Mouse (Mus musculus) forebrain, embryonic 14.5 days (tissue): ENCODE measurements around the gene Klf12. TPM values are rescaled to one million over a fixed set of nuclear protein-coding genes. Genes with fewer than 3 reads are reported as not detected.

Source experiments
- ATAC-seq: fragments of 200-750 bp; cut with Nextera tagmentation; 2 replicates; pipeline ENCODE4 v1.8.0; 2017; ENCODE audit warnings: mild to moderate bottlenecking, moderate library complexity
- DNase-seq: peaks from one replicate; pipeline ENCODE4 v3.0.0-alpha.2; 2015; ENCODE audit warnings: low spot score
- H3K27ac ChIP-seq: fragments of 300-500 bp; sonication (generic); 2 replicates; pipeline ENCODE4 v1.5.1; 2014; ENCODE audit warnings: low read depth, mild to moderate bottlenecking, control low read depth, low read length, moderate library complexity
- H3K27me3 ChIP-seq: fragments of 300-500 bp; sonication (generic); replicated peaks from 2 replicates; pipeline ENCODE4 v1.6.1; 2014; ENCODE audit warnings: low read length, control low read depth, mixed read lengths; ENCODE audit not compliant: control insufficient read depth, insufficient read depth
- H3K36me3 ChIP-seq: fragments of 300-500 bp; sonication (generic); 2 replicates; pipeline ENCODE4 v1.6.1; 2014; ENCODE audit warnings: low read length, control low read depth; ENCODE audit not compliant: control insufficient read depth, insufficient read depth
- H3K4me1 ChIP-seq: fragments of 300-500 bp; sonication (generic); 2 replicates; pipeline ENCODE4 v1.6.1; 2014; ENCODE audit warnings: antibody characterized with exemption, low read length, control low read depth; ENCODE audit not compliant: control insufficient read depth, insufficient read depth
- H3K4me2 ChIP-seq: fragments of 300-500 bp; sonication (generic); 2 replicates; pipeline ENCODE4 v1.6.1; 2014; ENCODE audit warnings: mild to moderate bottlenecking, control low read depth, low read length
- H3K4me3 ChIP-seq: fragments of 300-500 bp; sonication (generic); 2 replicates; pipeline ENCODE4 v1.5.1; 2014; ENCODE audit warnings: low read depth, low read length, control low read depth
- H3K9ac ChIP-seq: fragments of 300-500 bp; sonication (generic); 2 replicates; pipeline ENCODE4 v1.6.1; 2014; ENCODE audit warnings: mild to moderate bottlenecking, low read length, control low read depth, moderate library complexity
- H3K9me3 ChIP-seq: fragments of 300-500 bp; sonication (generic); replicated peaks from 2 replicates; pipeline ENCODE4 v1.6.1; 2016; ENCODE audit warnings: low read length, control low read depth, mixed read lengths; ENCODE audit not compliant: control insufficient read depth
- WGBS: fragments of 180-500 bp; shearing (Covaris S2); extraction: QIAGEN DNeasy Blood & Tissue Kit; methylation state at CpG from one replicate; pipeline ENCODE4 v1.1.7; 2014; 5-methylcytosine and 5-hydroxymethylcytosine counted together
- polyA plus RNA-seq: library from polyadenylated mRNA; unstranded; fragments of >200 nt; fragmentation: Nextera tagmentation; extraction: Ambion mirVana; gene quantifications from 2 replicates; pipeline ENCODE4 v1.2.1, GENCODE M21; 2014

Gene Klf12
- 16.3 and 25.0 TPM in 2 replicates for polyA plus RNA-seq

GRCm38 (mm10) chr14:100284119-100284860, at the start of gene Klf12:
Klf12 (minus strand) TSS chr14:100284679.
- DNase-seq, result peak; percentile 95
- WGBS, result 1% methylated on average over 36 of the region's 40 CpGs

GRCm38 (mm10) chr14:100333369-100333768, 48.9 kb upstream of the Klf12 start:
- no peak overlapping the region for H3K4me2 ChIP-seq
- no peak overlapping the region for H3K27ac ChIP-seq
- no peaks in the 10 kb centered on the region for H3K27me3 ChIP-seq
- H3K36me3 ChIP-seq, result no peaks in the 10 kb centered on the region
- peak; percentile 6 for DNase-seq
- no peaks in the 10 kb centered on the region for H3K9me3 ChIP-seq
- no peaks in the 10 kb centered on the region for H3K4me1 ChIP-seq
- ATAC-seq, result no peak
- WGBS, result 68% methylated on average over 2 of the region's 2 CpGs
- no peak overlapping the region for H3K9ac ChIP-seq
- no peak overlapping the region for H3K4me3 ChIP-seq

More at GRCm38 (mm10) chr14:100284119-100284860, at the start of gene Klf12:
- peaks cover 21% of the 10 kb centered on the region; the same call in 1 of the 2 replicates for H3K4me1 ChIP-seq
- H3K27ac ChIP-seq, result peak within 1 kb of the TSS; percentile 98
- H3K9me3 ChIP-seq, result no peaks in the 10 kb centered on the region
- peak within 1 kb of the TSS; percentile 94 for H3K4me2 ChIP-seq
- peak within 1 kb of the TSS; percentile 59 for H3K4me3 ChIP-seq
- H3K9ac ChIP-seq, result peak within 1 kb of the TSS; percentile 88
- H3K36me3 ChIP-seq, result no peaks in the 10 kb centered on the region
- no peaks in the 10 kb centered on the region for H3K27me3 ChIP-seq
- peak; percentile 87 for ATAC-seq

GRCm38 (mm10) chr14:100328602-100329276, 44.3 kb upstream of the Klf12 start:
- Histone ChIP-seq H3K9me3 (no peaks in the 10 kb centered on the region), H3K4me3 (no peak overlapping the region), H3K4me2 (no peak overlapping the region), H3K27ac (no peak overlapping the region), H3K36me3 (no peaks in the 10 kb centered on the region), H3K4me1 (no peaks in the 10 kb centered on the region), H3K27me3 (no peaks in the 10 kb centered on the region), H3K9ac (no peak overlapping the region)
- ATAC-seq, result no peak
- DNase-seq, result no peak
- WGBS, result 79% methylated on average over 6 of the region's 6 CpGs

GRCm38 (mm10) chr14:100324303-100324702, 39.8 kb upstream of the Klf12 start:
- DNase-seq (no peak), ATAC-seq (no peak)
- Histone ChIP-seq H3K9ac (no peak overlapping the region), H3K4me1 (no peaks in the 10 kb centered on the region), H3K4me2 (no peak overlapping the region), H3K36me3 (no peaks in the 10 kb centered on the region), H3K9me3 (peaks cover 7% of the 10 kb centered on the region; the same call in 1 of the 2 replicates), H3K4me3 (no peak overlapping the region), H3K27ac (no peak overlapping the region), H3K27me3 (no peaks in the 10 kb centered on the region)
- WGBS, result 91% methylated on average over 7 of the region's 7 CpGs

GRCm38 (mm10) chr14:100322012-100322411, 37.5 kb upstream of the Klf12 start:
- Histone ChIP-seq H3K27me3 (no peaks in the 10 kb centered on the region), H3K36me3 (no peaks in the 10 kb centered on the region), H3K27ac (no peak overlapping the region), H3K9ac (no peak overlapping the region), H3K4me2 (no peak overlapping the region), H3K4me3 (no peak overlapping the region), H3K9me3 (peaks cover 7% of the 10 kb centered on the region; the same call in 1 of the 2 replicates), H3K4me1 (no peaks in the 10 kb centered on the region)
- ATAC-seq (no peak), DNase-seq (no peak)
- WGBS, result 96% methylated on average over 6 of the region's 6 CpGs

- no peak overlapping the region for H3K27ac ChIP-seq
- DNase-seq, result peak; percentile 3
- H3K9ac ChIP-seq, result no peak overlapping the region
- WGBS, result 76% methylated on average over 4 of the region's 4 CpGs
- H3K36me3 ChIP-seq, result no peaks in the 10 kb centered on the region
- no peak overlapping the region for H3K4me2 ChIP-seq
- no peak overlapping the region for H3K4me3 ChIP-seq
- ATAC-seq, result no peak
- H3K4me1 ChIP-seq, result no peaks in the 10 kb centered on the region
- H3K27me3 ChIP-seq, result no peaks in the 10 kb centered on the region
- no peaks in the 10 kb centered on the region for H3K9me3 ChIP-seq
Observed at GRCm38 (mm10) chr14:100316780-100317179, 32.3 kb upstream of the Klf12 start.

GRCm38 (mm10) chr14:100314099-100314498, 29.6 kb upstream of the Klf12 start:
- Histone ChIP-seq H3K36me3 (no peaks in the 10 kb centered on the region), H3K4me1 (no peaks in the 10 kb centered on the region), H3K4me3 (no peak overlapping the region), H3K4me2 (no peak overlapping the region), H3K9me3 (no peaks in the 10 kb centered on the region), H3K9ac (no peak overlapping the region), H3K27ac (no peak overlapping the region), H3K27me3 (no peaks in the 10 kb centered on the region)
- ATAC-seq (no peak), DNase-seq (no peak)
- 85% methylated on average over 4 of the region's 4 CpGs for WGBS

GRCm38 (mm10) chr14:100300905-100301304, 16.4 kb upstream of the Klf12 start:
- Histone ChIP-seq H3K9me3 (no peaks in the 10 kb centered on the region), H3K4me1 (no peaks in the 10 kb centered on the region), H3K27me3 (no peaks in the 10 kb centered on the region), H3K4me3 (no peak overlapping the region), H3K9ac (no peak overlapping the region), H3K4me2 (no peak overlapping the region), H3K27ac (no peak overlapping the region), H3K36me3 (no peaks in the 10 kb centered on the region)
- no peak for DNase-seq
- ATAC-seq, result no peak
- 90% methylated on average over 1 of the region's 1 CpGs for WGBS

GRCm38 (mm10) chr14:100298892-100299291, 14.4 kb upstream of the Klf12 start:
- H3K9me3 ChIP-seq, result no peaks in the 10 kb centered on the region
- H3K4me1 ChIP-seq, result no peaks in the 10 kb centered on the region
- no peak overlapping the region for H3K4me2 ChIP-seq
- no peak for DNase-seq
- H3K9ac ChIP-seq, result no peak overlapping the region
- no peak for ATAC-seq
- H3K27me3 ChIP-seq, result no peaks in the 10 kb centered on the region
- H3K36me3 ChIP-seq, result no peaks in the 10 kb centered on the region
- WGBS, result 81% methylated on average over 6 of the region's 6 CpGs
- H3K4me3 ChIP-seq, result no peak overlapping the region
- no peak overlapping the region for H3K27ac ChIP-seq
